Mouse (Mus musculus) adrenal gland, postnatal 4 days (tissue): Measurements from ENCODE around the gene Gabrb2. TPM values are rescaled to one million over a fixed set of nuclear protein-coding genes. Genes with fewer than 3 reads are reported as not detected.

ENCODE experiments used
- DNase-seq, 2 experiments: peaks; one replicate each; pipeline ENCODE4 v3.0.0; 2021 to 2022; ENCODE audit warnings: low spot score in 2 of 2, mixed read lengths in 2 of 2
- total RNA-seq, 2 experiments: library from RNA; stranded (reverse); gene quantifications; 2 replicates each; pipeline ENCODE4 v1.2.3; 2021

Gabrb2 gene
- total RNA-seq, 2 experiments from 2014 or later, result 0.98 to 1.2 TPM

- DNase-seq, result no peak
Observed at GRCm38 (mm10) chr11:42528226-42528881, 108.8 kb downstream of the Gabrb2 start.

GRCm38 (mm10) chr11:42532577-42532976 lies 113.0 kb downstream of the Gabrb2 start:
- DNase-seq, result no peak

GRCm38 (mm10) chr11:42535286-42535685 lies 115.7 kb downstream of the Gabrb2 start:
- DNase-seq, result no peak

- DNase-seq, result no peak
Observed at GRCm38 (mm10) chr11:42535861-42536260, 116.3 kb downstream of the Gabrb2 start.

DNA sequence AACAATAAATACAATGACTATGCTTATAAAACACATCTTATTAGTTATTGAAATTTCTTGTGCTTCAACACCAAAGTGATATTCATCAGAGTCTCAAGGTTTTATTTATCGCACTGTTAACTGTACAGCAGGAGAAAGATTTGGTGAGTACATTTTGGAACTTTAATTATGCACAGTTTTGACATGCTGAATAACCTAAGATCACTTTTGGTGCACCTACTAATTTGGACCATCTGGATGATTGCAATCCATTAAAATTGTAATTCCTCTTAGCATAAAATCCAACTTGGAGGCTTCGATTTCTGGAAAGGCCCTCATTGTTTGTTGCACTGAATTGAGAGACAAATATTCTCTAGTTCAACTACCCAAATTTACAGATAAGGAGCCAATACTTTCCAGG lies 123.3 kb downstream of the Gabrb2 start:
- DNase-seq, result no peak

DNA sequence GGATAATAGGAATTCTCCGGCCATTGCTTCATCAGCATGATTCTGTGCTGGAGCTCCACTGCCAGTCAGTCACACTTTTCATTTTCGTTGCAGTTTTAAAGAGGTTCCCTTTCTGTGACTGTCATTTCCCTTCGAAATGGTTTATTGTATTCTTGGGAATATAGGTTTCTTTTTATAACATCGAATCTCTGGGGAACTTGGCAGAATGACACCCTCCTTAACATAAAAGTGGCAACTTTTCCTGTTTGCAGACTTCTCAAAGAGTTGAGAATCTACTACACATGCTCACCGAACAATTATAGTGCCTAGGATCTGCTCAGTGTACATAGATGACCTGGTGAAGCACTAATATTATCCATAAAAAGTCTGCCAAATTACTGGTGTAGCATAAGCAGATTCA lies 146.5 kb downstream of the Gabrb2 start:
- no peak for DNase-seq

- DNase-seq, result no peak
Observed at GRCm38 (mm10) chr11:42571467-42571866, 151.9 kb downstream of the Gabrb2 start.

- no peak for DNase-seq
Observed at GRCm38 (mm10) chr11:42575146-42575873, 155.8 kb downstream of the Gabrb2 start.

- no peak for DNase-seq
Observed at GRCm38 (mm10) chr11:42579804-42580203, 160.2 kb downstream of the Gabrb2 start.

GRCm38 (mm10) chr11:42581123-42581522 lies 161.6 kb downstream of the Gabrb2 start:
- DNase-seq, result no peak

DNA sequence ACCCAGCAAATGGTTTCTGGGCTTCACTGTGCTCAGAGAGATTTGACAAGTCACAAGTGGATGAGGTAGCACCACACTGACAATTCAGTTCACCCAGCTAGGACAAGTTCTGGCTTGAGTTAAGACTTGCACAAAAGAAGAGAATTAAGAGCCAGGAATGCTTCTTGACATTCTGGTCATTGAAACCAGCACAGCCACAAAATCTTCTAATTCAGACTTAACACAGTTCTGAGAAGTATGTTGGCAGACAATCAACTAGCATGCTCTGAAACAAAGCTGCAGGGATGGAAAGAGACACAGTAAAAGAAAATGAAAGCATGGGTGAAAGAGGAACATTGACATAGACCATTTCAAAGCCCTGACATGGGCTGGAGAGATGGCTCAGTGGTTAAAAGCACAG lies 162.2 kb downstream of the Gabrb2 start:
- no peak for DNase-seq

- DNase-seq, result no peak
Observed at GRCm38 (mm10) chr11:42592418-42592817, 172.9 kb downstream of the Gabrb2 start.

- DNase-seq, result no peak
Observed at GRCm38 (mm10) chr11:42606225-42606624, 186.7 kb downstream of the Gabrb2 start.

DNA sequence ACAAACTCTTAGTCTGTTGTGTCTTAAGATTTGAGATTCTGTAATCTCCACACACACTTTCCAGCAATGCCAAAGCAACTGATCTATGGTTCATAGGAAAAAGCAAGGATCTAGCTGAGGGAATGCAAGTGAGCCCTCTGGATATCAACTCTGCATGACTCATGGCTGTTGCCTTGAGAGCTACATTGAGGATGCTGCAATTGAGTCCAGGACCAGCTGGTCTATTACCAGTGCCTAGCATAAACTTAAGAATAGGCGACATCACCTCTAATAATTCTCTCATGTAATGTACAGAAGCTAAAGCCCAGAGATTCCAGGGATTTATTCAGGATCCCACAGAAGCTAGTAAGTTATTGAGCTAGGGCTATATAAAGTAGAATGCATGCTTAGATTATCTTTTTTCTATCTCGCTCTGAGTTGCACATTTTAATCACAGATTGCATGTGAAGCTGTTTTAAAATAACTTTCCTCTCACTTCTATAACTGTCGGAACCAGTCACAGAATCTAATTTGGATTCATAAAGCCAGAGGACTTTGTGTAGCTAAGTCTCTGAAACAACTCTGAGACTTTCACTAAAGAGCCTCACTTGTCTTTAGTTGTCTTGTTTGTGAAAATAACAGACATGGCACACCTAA lies 189.7 kb downstream of the Gabrb2 start:
- no peak for DNase-seq

DNA sequence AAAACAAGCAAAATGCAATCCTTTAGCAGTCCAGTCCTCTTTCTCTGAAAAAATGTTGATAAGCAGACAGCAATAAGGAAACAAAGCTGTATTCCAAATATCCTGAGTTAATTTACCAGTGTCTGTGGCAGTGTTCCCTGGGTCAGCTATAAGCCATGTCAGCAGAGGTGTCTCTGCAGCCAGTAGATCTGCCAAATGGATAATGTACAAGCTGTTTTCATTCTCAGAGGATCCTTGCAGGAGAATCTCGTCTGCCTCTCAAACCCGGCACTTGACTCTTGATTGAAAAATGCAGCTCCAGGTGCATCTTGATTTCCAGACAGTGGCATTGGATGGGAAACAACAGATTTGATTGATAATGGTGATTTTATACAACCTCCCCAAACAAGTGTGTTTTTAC lies 198.6 kb downstream of the Gabrb2 start:
- DNase-seq, result no peak

DNA sequence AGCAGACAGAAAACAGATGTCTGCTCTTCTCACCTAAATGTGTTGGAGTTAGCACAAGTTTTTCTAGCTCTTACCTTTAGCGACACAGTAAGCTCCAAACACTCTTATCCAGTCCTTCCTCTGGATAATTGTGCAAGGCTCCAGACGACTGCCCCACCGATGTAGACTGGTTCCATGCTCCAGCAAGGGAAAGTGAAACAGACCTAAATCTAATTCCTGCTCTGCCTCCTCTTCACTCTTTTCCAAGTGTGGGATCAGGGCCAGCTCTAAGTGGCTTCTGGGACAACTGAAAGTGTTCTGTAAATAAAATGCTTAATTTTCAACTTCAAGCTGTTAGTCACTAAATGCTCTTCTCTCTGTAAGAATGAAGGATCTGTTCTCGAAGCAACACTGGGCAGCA lies 201.6 kb downstream of the Gabrb2 start:
- DNase-seq, result no peak

DNA sequence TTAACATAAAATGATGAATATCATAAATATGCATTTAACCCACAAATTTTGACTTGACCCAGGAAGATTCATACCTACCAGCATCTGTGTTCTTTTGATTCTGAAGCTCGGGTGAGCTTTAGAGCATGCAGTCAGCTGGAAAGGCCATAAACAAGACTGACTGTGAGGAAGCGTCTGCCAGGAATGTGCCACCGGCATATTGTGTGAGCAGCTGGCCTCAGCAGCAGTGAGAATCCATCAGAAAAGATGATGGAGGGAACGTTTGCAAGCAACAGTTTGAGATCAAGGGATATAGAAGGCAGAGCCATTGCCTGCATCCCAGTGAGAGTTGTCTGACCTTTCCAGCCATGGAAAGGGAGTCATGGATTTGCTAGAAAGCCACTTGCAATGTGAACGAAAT lies 230.6 kb downstream of the Gabrb2 start:
- DNase-seq, result no peak

DNA sequence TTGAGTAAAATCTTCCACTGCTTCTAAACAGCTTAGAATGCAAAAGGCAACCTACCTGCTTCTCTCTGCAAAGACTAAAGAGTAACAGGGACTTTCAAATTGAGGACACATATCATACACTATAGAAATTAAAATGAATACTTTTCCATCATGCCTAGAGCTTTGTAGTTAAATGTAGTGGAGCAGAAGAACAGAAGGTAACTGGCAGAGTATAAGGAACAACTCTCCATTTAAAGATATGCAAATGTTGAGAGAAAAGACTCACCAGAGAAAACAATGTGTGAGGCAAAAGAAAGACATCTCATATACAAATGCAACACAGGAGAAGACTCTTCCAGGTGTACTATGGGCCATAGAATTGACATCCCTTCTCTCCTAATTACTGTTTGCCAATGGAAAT lies 232.0 kb downstream of the Gabrb2 start:
- no peak for DNase-seq

DNA sequence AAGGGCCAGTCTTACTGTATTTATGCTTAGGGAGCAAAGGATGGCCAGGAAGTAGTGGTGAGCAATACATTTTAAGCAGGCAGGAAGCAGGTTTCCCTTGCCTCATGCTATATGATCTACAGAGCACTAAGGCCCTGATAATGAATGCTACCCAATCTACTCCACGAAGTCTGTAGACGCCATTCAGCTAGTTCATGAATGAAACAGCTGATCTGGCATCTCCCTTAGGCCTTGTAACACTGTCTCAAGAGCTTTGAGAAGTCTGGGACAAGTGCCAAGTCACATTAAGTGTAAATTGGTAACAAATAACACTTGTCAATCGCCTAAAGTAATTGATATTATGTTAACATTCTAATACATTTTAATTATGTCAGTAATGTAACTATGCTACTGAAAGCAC lies 234.6 kb downstream of the Gabrb2 start:
- DNase-seq, result no peak

DNA sequence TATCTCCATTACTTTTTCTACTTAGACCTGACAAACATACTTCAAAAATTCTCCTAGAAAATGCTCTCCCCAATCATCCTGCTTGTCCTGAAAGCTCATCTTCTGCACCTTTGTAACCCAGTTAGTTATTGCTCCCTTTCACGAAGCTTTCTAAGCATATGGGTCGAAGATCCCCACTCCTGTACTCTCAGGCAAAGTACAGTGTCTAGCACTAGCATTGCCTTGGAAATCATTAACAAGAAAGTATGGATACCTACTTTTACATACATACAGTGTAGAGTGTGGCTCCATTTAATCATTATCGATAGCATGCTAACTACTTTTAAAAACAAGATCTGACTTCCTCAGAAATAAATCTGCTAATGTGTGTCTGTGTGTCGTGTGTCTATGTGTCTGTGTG lies 249.1 kb downstream of the Gabrb2 start:
- DNase-seq, result no peak
